Mouse (Mus musculus) bone marrow, adult 2 months (tissue): ENCODE measurements at regions not wholly inside any gene's neighbourhood (a gene's known extent, or its start where the extent isn't known, plus 50 kb on each side); places are given as distances from the start of the nearest gene placed in this dataset.

Experiments used
- CTCF ChIP-seq: fragments of 200-500 bp; IDR thresholded peaks from 2 replicates; pipeline ENCODE4 v1.5.1; 2011; ENCODE audit warnings: low read length, control low read depth; ENCODE audit not compliant: control insufficient read depth, insufficient read depth
- POLR2A ChIP-seq: fragments of 200-500 bp; IDR thresholded peaks from 2 replicates; pipeline ENCODE4 v1.6.1; 2011; ENCODE audit warnings: low read depth, mild to moderate bottlenecking, control low read depth, low read length, borderline replicate concordance; ENCODE audit not compliant: control insufficient read depth

DNA sequence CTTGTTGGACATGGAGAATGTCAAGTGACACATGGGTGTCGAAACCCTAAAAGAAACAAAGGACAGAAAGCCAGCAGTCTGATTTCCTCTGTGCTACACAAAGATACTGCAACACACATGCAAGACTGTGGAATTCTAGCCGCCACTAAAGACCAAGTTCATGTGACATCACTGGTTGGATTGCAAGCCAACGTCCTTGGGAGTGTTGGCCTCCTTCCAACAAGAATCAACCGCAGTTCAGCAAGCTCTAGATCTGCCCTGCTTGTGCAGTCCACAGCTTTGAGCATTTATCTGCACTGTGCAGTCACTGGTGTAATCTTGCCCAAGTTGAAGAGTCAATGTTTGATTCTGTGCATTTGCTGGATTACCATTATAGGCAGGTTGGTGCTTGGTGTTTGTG is 1001.2 kb downstream of the Ttll7 start:
- TF ChIP-seq CTCF (no peak), POLR2A (no peak)
